Mouse (Mus musculus): ENCODE measurements around the gene Ifitm3.
A peak's percentile ranks its signal among the peaks of the same experiment; 100 is the strongest.
"Not testable (repeated sequence)": the region's sequence is repeated elsewhere in the genome, so short reads cannot be mapped to it uniquely, and the experiment has no call there.

Gene Ifitm3

GRCm38 (mm10) chr7:141010593-141010992 lies at the start of gene Ifitm3:
Gene Ifitm3 (minus strand): TSS chr7:141010770.
- no peak for DNase-seq (ENCODE audit: low spot score in 2 of 2)

GRCm38 (mm10) chr7:141059929-141060328 lies 49.4 kb upstream of the Ifitm3 start:
- no peak for DNase-seq (ENCODE audit: low spot score in 2 of 2)

- DNase-seq (ENCODE audit: low spot score in 2 of 2) = peak; percentile 61 to 75
These were observed 48.2 kb upstream of the Ifitm3 start for GRCm38 (mm10) chr7:141058601-141059341.

GRCm38 (mm10) chr7:141057541-141057940 lies 47.0 kb upstream of the Ifitm3 start:
- DNase-seq (ENCODE audit: low spot score in 2 of 2) = no peak

GRCm38 (mm10) chr7:141056976-141057375 lies 46.4 kb upstream of the Ifitm3 start:
- DNase-seq (ENCODE audit: low spot score in 2 of 2) = no peak

GRCm38 (mm10) chr7:141055785-141056184 lies 45.2 kb upstream of the Ifitm3 start:
- DNase-seq (ENCODE audit: low spot score in 2 of 2) = no peak

GRCm38 (mm10) chr7:141052421-141052820 lies 41.9 kb upstream of the Ifitm3 start:
- no peak for DNase-seq (ENCODE audit: low spot score in 2 of 2)

GRCm38 (mm10) chr7:141052016-141052415 lies 41.4 kb upstream of the Ifitm3 start:
- DNase-seq (ENCODE audit: low spot score in 2 of 2) = no peak

GRCm38 (mm10) chr7:141051060-141051685 lies 40.6 kb upstream of the Ifitm3 start:
- DNase-seq (ENCODE audit: low spot score in 2 of 2) = no peak

GRCm38 (mm10) chr7:141049326-141049725 lies 38.8 kb upstream of the Ifitm3 start:
- DNase-seq (ENCODE audit: low spot score in 2 of 2) = no peak

GRCm38 (mm10) chr7:141048226-141049218 lies 38.0 kb upstream of the Ifitm3 start:
- DNase-seq (ENCODE audit: low spot score in 2 of 2) = peak; percentile 67 to 87

GRCm38 (mm10) chr7:141047581-141048225 lies 37.1 kb upstream of the Ifitm3 start:
- DNase-seq (ENCODE audit: low spot score in 2 of 2) = no peak

GRCm38 (mm10) chr7:141046931-141047580 lies 36.5 kb upstream of the Ifitm3 start:
- DNase-seq (ENCODE audit: low spot score in 2 of 2) = no peak

GRCm38 (mm10) chr7:141042539-141042938 lies 32.0 kb upstream of the Ifitm3 start:
- no peak for DNase-seq (ENCODE audit: low spot score in 2 of 2)

GRCm38 (mm10) chr7:141041661-141042060 lies 31.1 kb upstream of the Ifitm3 start:
- DNase-seq (ENCODE audit: low spot score in 2 of 2) = no peak

GRCm38 (mm10) chr7:141040867-141041606 lies 30.5 kb upstream of the Ifitm3 start:
- DNase-seq (ENCODE audit: low spot score in 2 of 2) = no peak

GRCm38 (mm10) chr7:141039386-141040107 lies 29.0 kb upstream of the Ifitm3 start:
- no peak for DNase-seq (ENCODE audit: low spot score in 2 of 2)

GRCm38 (mm10) chr7:141038090-141039032 lies 27.8 kb upstream of the Ifitm3 start:
- DNase-seq (ENCODE audit: low spot score in 2 of 2) = no peak

GRCm38 (mm10) chr7:141036624-141037023 lies 26.1 kb upstream of the Ifitm3 start:
- DNase-seq (ENCODE audit: low spot score in 2 of 2) = not testable (repeated sequence)

Data from natural killer cell, adult 2 months (primary cell).